Mouse (Mus musculus) liver, adult 2 months (tissue): ENCODE results near the gene Matn1. TPM values are rescaled to one million over a fixed set of nuclear protein-coding genes. Genes with fewer than 3 reads are reported as not detected.

Experiments
- DNase-seq: peaks from one replicate; pipeline ENCODE4 v3.0.0-alpha.2; 2011; ENCODE audit warnings: low read depth, low spot score; ENCODE audit errors: extremely low read depth
- H3K27ac ChIP-seq: fragments of 200-500 bp; replicated peaks from 2 replicates; pipeline ENCODE4 v1.5.1; 2012; ENCODE audit warnings: low read depth, mild to moderate bottlenecking, control low read depth, inconsistent platforms, low read length; ENCODE audit not compliant: insufficient read depth
- H3K27me3 ChIP-seq: fragments of 200-500 bp; 2 replicates; pipeline ENCODE4 v1.6.1; 2012; ENCODE audit warnings: mild to moderate bottlenecking, moderate library complexity, low read length, inconsistent platforms; ENCODE audit not compliant: control insufficient read depth, insufficient read depth
- H3K36me3 ChIP-seq: fragments of 200-500 bp; 2 replicates; pipeline ENCODE4 v1.6.1; 2012; ENCODE audit warnings: low read length, inconsistent platforms; ENCODE audit not compliant: control insufficient read depth, insufficient read depth
- H3K4me1 ChIP-seq: fragments of 200-500 bp; 2 replicates; pipeline ENCODE4 v1.6.1; 2011; ENCODE audit warnings: low read length; ENCODE audit not compliant: control insufficient read depth, insufficient read depth
- H3K4me3 ChIP-seq: fragments of 200-500 bp; 2 replicates; pipeline ENCODE4 v1.5.1; 2011; ENCODE audit warnings: low read depth, mild to moderate bottlenecking, control low read depth, low read length, moderate library complexity; ENCODE audit not compliant: insufficient read depth
- H3K79me2 ChIP-seq: fragments of 200-500 bp; 2 replicates; pipeline ENCODE4 v1.6.1; 2012; ENCODE audit warnings: inconsistent platforms, mild to moderate bottlenecking, low read length, moderate library complexity; ENCODE audit not compliant: control insufficient read depth, insufficient read depth
- H3K9ac ChIP-seq: fragments of 200-500 bp; 2 replicates; pipeline ENCODE4 v1.6.1; 2012; ENCODE audit warnings: low read depth, mild to moderate bottlenecking, control low read depth, inconsistent platforms, low read length
- CTCF ChIP-seq: fragments of 200-500 bp; IDR thresholded peaks from 2 replicates; pipeline ENCODE4 v1.5.1; 2011; ENCODE audit warnings: low read depth, low read length, control low read depth
- POLR2A ChIP-seq: fragments of 200-500 bp; IDR thresholded peaks from 2 replicates; pipeline ENCODE4 v1.6.1; 2011; ENCODE audit warnings: low read length, control low read depth; ENCODE audit not compliant: insufficient read depth; ENCODE audit errors: extremely low read depth
- WGBS: fragments of 180-500 bp; shearing (Covaris S2); methylation state at CpG from one replicate; pipeline ENCODE4 v1.1.7; 2018; 5-methylcytosine and 5-hydroxymethylcytosine counted together
- polyA plus RNA-seq: library from polyadenylated mRNA; depleted of rRNA; stranded (reverse); fragments of >200 nt; gene quantifications from 2 replicates; pipeline ENCODE4 v1.2.3, GENCODE M21; 2012
- total RNA-seq: library from RNA; depleted of rRNA; stranded (reverse); fragments of >200 nt; gene quantifications from 2 replicates; pipeline ENCODE4 v1.2.3, GENCODE M21; 2014

Matn1 gene
- total and polyA plus RNA-seq, 2 experiments: not detected

DNA sequence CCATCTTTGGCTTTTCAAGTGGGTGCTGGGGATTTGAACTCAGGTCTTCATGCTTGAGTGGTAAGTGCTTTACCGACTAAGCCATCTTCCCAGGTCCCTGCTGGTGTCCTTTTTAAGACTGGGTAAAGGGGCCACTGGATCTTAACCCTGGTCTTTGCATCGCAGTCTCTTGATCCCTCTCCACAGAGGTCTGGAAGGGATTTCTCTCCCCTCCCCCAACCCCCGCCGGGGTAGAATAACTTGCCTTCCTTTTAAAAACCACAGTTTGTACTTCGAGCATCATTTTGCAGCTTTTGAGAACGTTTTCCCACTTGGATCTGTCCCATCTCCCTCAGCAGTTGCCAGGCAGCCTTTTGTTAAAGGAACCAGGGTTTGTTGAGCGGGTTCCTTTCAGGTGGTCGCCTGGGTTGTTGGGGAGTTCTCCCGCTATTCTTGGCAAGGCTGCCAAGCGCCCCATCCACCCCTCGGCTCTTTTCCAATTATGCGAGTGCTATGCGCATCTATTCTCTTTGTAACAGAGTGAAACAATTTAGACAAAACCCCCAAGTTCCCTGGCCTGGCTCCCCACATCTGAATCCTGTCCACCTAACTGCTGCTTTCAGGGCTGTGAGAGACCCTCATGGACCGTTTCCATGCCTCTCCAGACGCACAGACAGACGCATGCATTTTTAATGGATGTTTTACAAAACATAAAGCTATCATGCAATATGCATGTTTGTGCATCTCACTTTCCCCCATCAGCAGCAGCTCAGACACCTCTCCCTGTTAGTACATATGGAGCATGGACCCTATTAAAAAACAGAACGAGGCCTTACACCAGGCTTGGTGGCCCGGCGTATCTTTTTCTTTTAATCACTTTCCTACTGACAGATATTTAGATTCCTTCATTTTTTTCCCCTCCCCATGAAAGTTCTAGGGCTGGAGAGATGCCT is 29.4 kb downstream of the Matn1 start:
- DNase-seq: no peak

GRCm38 (mm10) chr4:130978981-130979380 is 34.8 kb downstream of the Matn1 start:
- Histone ChIP-seq H3K27me3 (no peaks in the 10 kb centered on the region), H3K36me3 (no peaks in the 10 kb centered on the region), H3K79me2 (no peaks in the 10 kb centered on the region), H3K9ac (no peak overlapping the region), H3K27ac (no peak overlapping the region), H3K4me1 (no peaks in the 10 kb centered on the region), H3K4me3 (no peak overlapping the region)
- 63% methylated on average over 3 of the region's 3 CpGs for WGBS
- no peak for DNase-seq
- no peak for TF ChIP-seq POLR2A
- TF ChIP-seq CTCF: no peak

More for the DNA sequence above, 29.4 kb downstream of the Matn1 start:
- no peak overlapping the region for H3K4me3 ChIP-seq
- H3K27me3 ChIP-seq: no peaks in the 10 kb centered on the region
- H3K27ac ChIP-seq: no peak overlapping the region
- no peak for TF ChIP-seq POLR2A
- no peak for TF ChIP-seq CTCF
- no peaks in the 10 kb centered on the region for H3K4me1 ChIP-seq
- no peak overlapping the region for H3K9ac ChIP-seq
- WGBS: 75% methylated on average over 19 of the region's 19 CpGs
- H3K36me3 ChIP-seq: no peaks in the 10 kb centered on the region
- H3K79me2 ChIP-seq: no peaks in the 10 kb centered on the region

DNA sequence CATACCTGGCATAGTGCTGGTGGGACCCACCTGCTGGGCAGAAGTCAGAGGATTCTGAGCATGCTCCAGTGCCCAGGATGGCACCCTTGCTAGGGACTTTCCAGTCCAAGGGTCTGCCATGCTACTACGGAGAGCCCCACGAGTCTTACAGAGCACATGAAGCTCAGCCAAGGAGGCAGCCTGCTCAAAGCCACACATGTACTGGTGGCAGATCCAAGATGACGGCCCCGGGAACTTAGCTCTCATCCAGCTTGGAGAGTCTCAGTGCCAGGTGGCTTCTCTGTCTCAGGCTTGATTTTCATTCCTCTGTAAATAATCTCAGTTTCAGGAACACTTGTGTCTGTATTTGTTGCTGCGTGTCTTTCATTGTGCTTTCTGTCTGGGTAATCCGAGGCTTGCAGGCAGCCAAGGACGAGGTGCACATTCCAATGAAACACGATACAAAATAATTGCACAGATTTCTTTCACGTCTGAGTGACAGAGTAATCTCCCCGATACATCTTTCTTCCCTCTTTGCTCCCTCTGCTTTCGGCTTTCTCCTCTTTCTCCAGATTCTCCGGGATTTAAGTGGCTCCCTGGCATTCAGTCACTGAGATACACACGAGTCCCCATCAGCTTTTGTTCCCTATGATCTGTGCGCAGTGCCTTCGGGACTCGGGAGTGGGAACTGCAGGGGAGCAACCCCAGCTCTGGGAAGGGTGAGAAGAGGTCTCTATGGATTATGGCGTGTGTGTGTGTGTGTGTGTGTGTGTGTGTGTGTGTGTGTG is 40.4 kb downstream of the Matn1 start:
- no peak overlapping the region for H3K9ac ChIP-seq
- no peak for TF ChIP-seq CTCF
- TF ChIP-seq POLR2A: no peak
- DNase-seq: no peak
- H3K4me3 ChIP-seq: no peak overlapping the region
- no peaks in the 10 kb centered on the region; the same call in 1 of the 2 replicates for H3K27me3 ChIP-seq
- H3K79me2 ChIP-seq: no peaks in the 10 kb centered on the region
- WGBS: 70% methylated on average over 17 of the region's 17 CpGs
- H3K27ac ChIP-seq: no peak overlapping the region
- H3K36me3 ChIP-seq: no peaks in the 10 kb centered on the region
- no peaks in the 10 kb centered on the region for H3K4me1 ChIP-seq

GRCm38 (mm10) chr4:130987046-130987445 is 42.9 kb downstream of the Matn1 start:
- no peaks in the 10 kb centered on the region; the same call in 1 of the 2 replicates for H3K27me3 ChIP-seq
- H3K79me2 ChIP-seq: no peaks in the 10 kb centered on the region
- DNase-seq: no peak
- H3K36me3 ChIP-seq: no peaks in the 10 kb centered on the region
- H3K4me1 ChIP-seq: no peaks in the 10 kb centered on the region
- 80% methylated on average over 4 of the region's 4 CpGs for WGBS
- H3K4me3 ChIP-seq: no peak overlapping the region
- no peak overlapping the region for H3K27ac ChIP-seq
- TF ChIP-seq POLR2A (no peak), CTCF (no peak)
- no peak overlapping the region for H3K9ac ChIP-seq

DNA sequence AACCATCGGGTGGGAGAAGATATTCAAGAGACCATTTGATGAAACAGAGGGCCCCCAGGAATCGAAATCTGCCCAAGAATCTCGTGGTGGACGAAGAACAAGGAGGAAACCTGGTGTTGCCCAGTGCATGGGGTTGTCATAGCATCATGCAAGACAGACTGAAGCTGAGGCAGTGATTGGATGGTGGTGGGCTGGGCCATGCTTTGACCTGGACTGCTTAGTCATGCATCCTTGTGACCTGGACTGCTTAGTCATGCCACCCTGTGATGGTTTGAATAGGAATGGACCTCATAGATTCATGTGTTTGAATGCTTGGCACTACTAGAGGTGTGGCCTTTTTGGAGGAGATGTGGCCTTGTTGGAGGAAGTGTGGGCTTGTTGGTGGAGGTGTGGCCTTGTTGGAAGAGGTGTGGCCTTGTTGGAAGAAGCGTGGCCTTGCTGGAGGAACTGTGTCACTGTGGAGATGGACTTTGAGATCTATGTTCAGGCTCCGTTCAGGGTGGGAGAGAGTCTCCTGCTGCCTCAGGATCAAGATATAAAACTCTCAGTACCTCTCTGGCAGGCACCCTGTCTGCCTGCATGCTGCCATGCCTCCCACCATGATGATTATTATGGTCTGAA is 44.1 kb downstream of the Matn1 start:
- no peaks in the 10 kb centered on the region for H3K4me1 ChIP-seq
- DNase-seq: no peak
- TF ChIP-seq CTCF (no peak), POLR2A (no peak)
- WGBS: 61% methylated on average over 6 of the region's 6 CpGs
- no peaks in the 10 kb centered on the region for H3K36me3 ChIP-seq
- H3K27me3 ChIP-seq: no peaks in the 10 kb centered on the region; the same call in 1 of the 2 replicates
- H3K79me2 ChIP-seq: no peaks in the 10 kb centered on the region
- no peak overlapping the region for H3K27ac ChIP-seq
- no peak overlapping the region for H3K9ac ChIP-seq
- H3K4me3 ChIP-seq: no peak overlapping the region
